Mouse (Mus musculus) cerebellum, postnatal 14 days (tissue): ENCODE data around the gene Atp5b.
A peak's percentile ranks its signal among the peaks of the same experiment; 100 is the strongest.
"Not testable (repeated sequence)": the region's sequence is repeated elsewhere in the genome, so short reads cannot be mapped to it uniquely, and the experiment has no call there.

Source experiments
- DNase-seq, 2 experiments: peaks; one replicate each; pipeline ENCODE4 v3.0.0; 2021; ENCODE audit warnings: mixed read lengths in 2 of 2

Gene Atp5b

GRCm38 (mm10) chr10:128070432-128070831, 12.6 kb upstream of the Atp5b start:
- DNase-seq = not testable (repeated sequence)

DNA sequence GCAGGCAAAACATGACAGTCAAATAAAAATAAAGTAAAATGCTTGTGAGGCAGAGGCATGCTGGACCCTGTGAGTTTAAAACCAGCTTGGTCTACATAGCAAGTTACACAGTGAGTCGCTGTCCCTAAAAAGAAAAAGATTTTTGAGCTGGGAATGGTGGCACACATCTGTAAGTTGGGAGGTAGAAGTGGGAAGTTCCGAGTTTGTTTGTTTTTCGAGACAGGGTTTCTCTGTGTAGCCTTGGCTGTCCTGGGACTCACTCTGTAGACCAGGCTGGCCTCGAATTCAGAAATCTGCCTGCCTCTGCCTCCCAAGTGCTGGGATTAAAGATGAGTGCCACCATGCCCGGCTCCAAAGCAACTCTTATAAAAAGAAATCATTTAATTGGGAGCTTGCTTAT, 4.8 kb upstream of the Atp5b start:
- not testable (repeated sequence) for DNase-seq

- DNase-seq = peak; percentile 32 to 33
These were observed 2.6 kb upstream of the Atp5b start for GRCm38 (mm10) chr10:128080496-128080895.

GRCm38 (mm10) chr10:128081807-128082476, 1.1 kb upstream of the Atp5b start:
- DNase-seq = peak; percentile 32 to 41

- DNase-seq = no peak
These were observed 630 bp upstream of the Atp5b start for GRCm38 (mm10) chr10:128082477-128082808.

DNA sequence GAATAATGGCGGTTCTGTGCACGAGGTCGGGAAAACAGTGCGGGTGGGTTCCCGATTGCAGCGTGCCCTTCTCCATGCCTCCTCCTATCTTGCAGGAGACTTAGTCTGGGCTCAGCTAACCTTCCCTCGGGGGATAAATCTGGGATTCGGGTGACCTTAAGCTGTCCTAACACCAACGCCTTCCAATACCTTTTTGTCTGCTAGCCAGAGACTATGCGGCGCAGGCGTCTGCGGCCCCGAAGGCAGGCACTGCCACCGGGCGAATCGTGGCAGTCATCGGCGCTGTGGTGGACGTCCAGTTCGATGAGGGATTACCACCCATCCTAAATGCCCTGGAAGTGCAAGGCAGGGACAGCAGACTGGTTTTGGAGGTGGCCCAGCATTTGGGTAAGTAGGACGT, 615 bp downstream of the Atp5b start:
- DNase-seq = peak; percentile 58 to 64

- peak in 1 of 2 experiments; percentile 20 for DNase-seq
These were observed 1.1 kb downstream of the Atp5b start for GRCm38 (mm10) chr10:128084160-128084559.

DNA sequence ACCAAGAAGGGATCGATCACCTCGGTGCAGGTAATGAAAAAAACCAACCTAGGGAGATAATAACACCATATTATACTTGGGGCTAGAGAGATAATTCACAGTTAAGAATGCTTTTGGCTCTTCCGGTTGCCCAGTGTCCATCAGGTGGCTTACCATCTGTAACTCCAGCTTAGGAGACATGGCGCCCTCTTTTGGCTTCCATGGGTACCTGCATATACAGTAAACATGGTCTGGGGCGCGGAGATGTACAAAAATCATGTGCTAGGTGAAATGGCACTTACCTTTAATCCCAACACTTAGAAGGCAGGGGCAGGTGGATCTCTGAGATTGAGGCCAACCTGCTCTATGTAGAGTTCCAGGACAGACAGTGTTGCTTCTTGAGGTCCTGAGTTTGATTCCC, 3.3 kb downstream of the Atp5b start:
- DNase-seq = peak; percentile 48 to 71

- not testable (repeated sequence) for DNase-seq
These were observed 4.1 kb downstream of the Atp5b start for GRCm38 (mm10) chr10:128087216-128087615.

DNA sequence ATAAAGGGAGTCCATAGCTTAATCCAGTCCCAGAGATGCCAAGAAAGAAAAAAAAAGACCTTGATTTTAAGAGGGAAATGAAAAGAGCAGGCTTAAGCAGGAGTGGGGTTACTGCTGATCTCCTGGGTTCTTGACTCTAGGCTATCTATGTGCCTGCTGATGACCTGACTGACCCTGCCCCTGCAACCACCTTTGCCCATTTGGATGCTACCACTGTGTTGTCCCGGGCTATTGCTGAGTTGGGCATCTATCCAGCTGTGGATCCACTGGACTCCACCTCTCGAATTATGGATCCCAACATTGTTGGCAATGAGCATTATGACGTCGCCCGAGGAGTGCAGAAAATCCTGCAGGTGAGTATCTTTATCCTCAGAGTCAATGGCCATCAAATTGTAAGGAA, 5.1 kb downstream of the Atp5b start:
- DNase-seq = no peak

GRCm38 (mm10) chr10:128089842-128090241, 6.8 kb downstream of the Atp5b start:
- peak in 1 of 2 experiments; percentile 22 for DNase-seq

- peak; percentile 95 to 96 for DNase-seq
These were observed 7.8 kb downstream of the Atp5b start for GRCm38 (mm10) chr10:128090651-128091563.

DNA sequence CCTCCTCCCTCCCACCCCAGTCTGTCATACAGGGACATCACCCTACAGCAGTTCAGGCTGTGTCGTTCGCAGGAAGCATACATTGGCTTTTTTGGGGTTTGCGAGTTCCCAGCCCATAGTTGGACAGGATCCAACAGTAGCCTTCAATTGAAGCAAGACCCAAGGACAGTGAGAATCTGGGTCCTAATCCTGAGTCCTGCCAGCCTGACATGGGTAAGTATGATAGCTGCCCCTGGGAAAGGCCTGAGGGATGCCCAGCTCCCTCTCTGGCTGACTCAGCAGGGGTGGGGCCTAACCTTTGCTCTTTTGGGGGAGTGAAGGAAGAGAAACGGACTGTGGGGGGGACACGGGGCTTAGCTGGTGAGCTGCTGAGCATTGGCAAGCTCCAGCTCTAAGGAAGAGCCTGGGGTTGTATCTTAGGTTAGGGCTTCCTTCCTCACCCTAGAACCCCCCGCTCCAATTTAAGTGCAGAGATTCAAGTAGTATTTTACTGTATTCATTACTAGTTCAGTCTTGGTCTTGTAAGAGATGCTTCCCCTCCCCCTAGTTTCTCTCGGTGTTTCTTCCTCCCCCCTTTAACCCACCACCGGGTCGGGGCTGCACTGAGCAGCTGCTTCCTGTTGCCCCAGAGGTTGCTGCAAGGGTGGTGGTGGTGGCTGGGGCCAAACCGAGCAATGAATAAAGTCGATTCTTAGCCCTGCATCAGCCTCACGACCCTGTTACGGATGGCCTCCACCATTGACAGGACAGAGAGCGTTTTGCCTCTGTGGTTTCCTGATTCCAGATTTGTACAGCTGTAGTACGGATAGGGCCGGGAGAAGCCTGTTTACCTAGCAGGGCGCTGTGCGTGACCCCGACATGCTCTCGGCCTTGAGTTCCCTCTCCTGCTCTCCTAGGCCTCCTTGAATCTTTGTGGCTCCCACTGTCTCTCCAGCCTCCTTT, 8.8 kb downstream of the Atp5b start, which contains the start of gene Baz2a:
Gene Baz2a, plus strand, starts transcription at position 14 of the 942 bp plus-strand sequence.
- peak; percentile 65 to 71 for DNase-seq

- DNase-seq = peak; percentile 79 to 82
These were observed 9.7 kb downstream of the Atp5b start for GRCm38 (mm10) chr10:128092506-128093495.

GRCm38 (mm10) chr10:128093496-128094294, 10.6 kb downstream of the Atp5b start:
- peak; percentile 64 to 75 for DNase-seq

DNA sequence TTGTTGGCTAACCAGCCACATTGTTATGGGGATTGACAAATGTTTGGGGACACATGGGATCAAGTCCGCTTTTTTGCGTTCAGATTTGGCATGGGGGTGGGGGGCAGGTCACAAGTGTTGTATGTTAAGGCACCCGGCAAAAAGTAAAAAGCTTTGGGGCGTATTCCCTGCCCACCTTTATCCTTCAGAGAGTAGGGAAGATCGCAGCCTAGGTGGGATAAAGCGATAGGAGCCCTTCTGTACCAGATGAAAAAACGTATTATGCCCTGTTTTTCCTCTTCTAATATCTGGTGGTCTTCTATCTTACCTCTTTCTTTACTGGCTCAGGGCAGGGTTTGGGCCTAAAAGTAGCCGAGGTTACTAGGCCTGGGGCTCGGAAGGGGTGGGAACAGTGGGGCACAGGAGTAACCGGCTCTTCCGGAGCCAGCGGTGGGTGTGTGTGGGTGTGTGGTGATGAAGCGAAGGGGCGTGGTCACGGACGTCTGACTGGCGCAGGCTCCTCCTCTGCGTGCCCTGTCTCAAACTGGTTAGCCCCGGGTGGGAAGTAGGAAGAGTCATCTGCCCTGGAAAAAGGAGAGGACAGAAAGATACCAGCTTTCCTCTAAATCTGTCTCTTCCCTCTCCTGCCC, 11.4 kb downstream of the Atp5b start:
- peak; percentile 72 to 78 for DNase-seq

DNA sequence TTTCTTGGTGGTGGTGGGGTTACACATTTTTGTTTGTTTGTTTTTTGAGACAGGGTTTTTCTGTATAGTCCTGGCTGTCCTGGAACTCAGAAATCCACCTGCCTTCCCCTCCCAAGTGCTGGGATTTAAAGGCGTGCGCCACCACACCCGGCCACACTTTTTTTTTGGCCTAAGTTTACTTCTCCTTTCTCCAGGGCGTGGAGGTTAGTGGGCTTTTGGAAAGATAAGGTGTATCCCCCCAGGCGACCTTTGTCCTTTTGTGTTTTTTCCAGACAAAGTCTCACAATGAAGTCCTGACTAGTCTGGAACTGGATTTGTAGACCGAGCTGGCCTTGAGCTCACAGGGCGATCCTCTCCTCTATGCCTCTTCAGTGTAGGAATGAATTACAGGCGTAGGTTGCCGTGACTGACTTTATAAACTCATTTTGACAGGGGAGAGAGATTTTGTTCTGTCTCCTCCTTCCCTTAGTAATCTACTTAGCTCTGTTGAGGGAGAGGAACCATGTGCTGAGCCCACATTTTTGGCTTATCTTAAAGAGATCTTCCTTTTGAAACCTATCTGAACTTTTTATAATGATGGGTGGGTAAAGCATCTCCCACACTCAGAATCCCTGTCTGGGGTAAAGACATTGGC, 12.0 kb downstream of the Atp5b start:
- DNase-seq = no peak

- DNase-seq = no peak
These were observed 13.2 kb downstream of the Atp5b start for GRCm38 (mm10) chr10:128096313-128096692.
